14 mouse cellular contexts compared by ENCODE assay signal in the genomic region with DNA sequence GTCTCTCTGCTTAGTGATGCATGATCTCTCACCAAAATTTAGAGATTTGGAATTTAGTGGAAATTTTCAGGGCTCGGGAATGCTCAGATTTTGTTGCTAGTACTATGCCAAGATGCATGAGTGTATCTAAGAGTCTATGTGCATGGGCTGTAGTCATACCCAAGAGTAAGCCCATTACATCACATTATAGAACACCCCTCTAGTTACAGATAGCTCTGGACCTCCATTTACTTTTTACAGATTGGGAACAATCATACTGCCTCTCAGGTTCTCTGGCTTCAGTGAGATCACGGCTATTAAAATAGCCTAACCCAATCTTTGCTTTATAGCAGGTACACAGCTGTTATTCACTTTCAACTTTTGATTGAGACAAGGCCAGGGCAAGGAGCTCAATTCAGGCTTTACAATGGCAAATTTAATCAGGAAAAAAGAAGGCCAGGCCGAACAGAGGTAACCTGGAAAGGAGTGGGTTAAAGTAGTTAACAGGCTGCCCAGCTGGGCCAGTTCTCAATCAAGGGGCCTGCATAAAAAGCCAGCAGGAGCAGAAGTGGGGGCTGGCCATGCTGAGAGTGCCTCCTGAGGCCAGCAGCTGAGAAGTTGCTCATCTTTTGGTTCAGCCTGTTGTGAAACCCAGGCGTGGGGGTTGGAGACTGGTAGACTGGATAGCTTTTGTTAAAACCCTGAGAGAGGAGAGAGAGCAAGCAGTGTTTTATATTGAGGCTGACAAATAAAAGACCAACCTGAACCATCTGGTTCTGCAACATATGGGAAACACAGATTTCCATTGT.
DNase-seq lines count a peak whose midpoint lies in the region; ATAC-seq and TF ChIP-seq lines count a peak whose summit lies in the region.
"Had no signal": no experiment of that assay in that cellular context is flagged by ENCODE, and none has a peak within 500 bp of the region (broad histone marks: within the 10 kb centered on the region; RNA-seq: fewer than 3 reads in every experiment).

No protein-coding gene starts in this region.

- H3K9ac ChIP-seq in stomach, embryonic 14.5 days (replicated peaks; ENCODE audit: low read depth, low read length) = no peak overlapping the region
- no peak overlapping the region for H3K9ac ChIP-seq in stomach, postnatal 0 days (ENCODE audit: low read length)
- no peak overlapping the region for H3K9ac ChIP-seq in forebrain, embryonic 12.5 days
- H3K9ac ChIP-seq in kidney, embryonic 14.5 days (ENCODE audit: low read depth, low read length) = no peak overlapping the region

- H3K4me1 ChIP-seq in stomach, embryonic 14.5 days (ENCODE audit: control insufficient read depth, insufficient read depth, low read length) = no peaks in the 10 kb centered on the region
- no peaks in the 10 kb centered on the region for H3K4me1 ChIP-seq in stomach, postnatal 0 days (replicated peaks; ENCODE audit: control insufficient read depth, insufficient read depth)
- H3K4me1 ChIP-seq in forebrain, embryonic 12.5 days = peaks cover 24% of the 10 kb centered on the region
- H3K4me1 ChIP-seq in kidney, embryonic 14.5 days (ENCODE audit: control insufficient read depth, insufficient read depth, low read length) = no peaks in the 10 kb centered on the region

- no peak overlapping the region for H3K4me3 ChIP-seq in stomach, embryonic 14.5 days (ENCODE audit: low read depth, low read length)
- no peak overlapping the region for H3K4me3 ChIP-seq in stomach, postnatal 0 days (ENCODE audit: low read depth, low read length)
- no peak overlapping the region for H3K4me3 ChIP-seq in forebrain, embryonic 12.5 days (replicated peaks)
- no peak overlapping the region for H3K4me3 ChIP-seq in kidney, embryonic 14.5 days (ENCODE audit: low read length)

- TF ChIP-seq CTCF in stomach, postnatal 0 days (IDR thresholded peaks at IDR 0.05; ENCODE audit: low read depth) = no peak

- WGBS in stomach, embryonic 14.5 days = 46% methylated on average over 4 of the region's 4 CpGs
- 43% methylated on average over 4 of the region's 4 CpGs for WGBS in stomach, postnatal 0 days
- WGBS in forebrain, embryonic 12.5 days = 21% methylated on average over 4 of the region's 4 CpGs
- 34% methylated on average over 4 of the region's 4 CpGs for WGBS in kidney, embryonic 14.5 days

- no peaks in the 10 kb centered on the region for H3K9me3 ChIP-seq in stomach, embryonic 14.5 days (ENCODE audit: control insufficient read depth, low read depth, low read length)
- no peaks in the 10 kb centered on the region for H3K9me3 ChIP-seq in stomach, postnatal 0 days (ENCODE audit: control insufficient read depth, low read length)
- no peaks in the 10 kb centered on the region for H3K9me3 ChIP-seq in forebrain, embryonic 12.5 days
- no peaks in the 10 kb centered on the region for H3K9me3 ChIP-seq in kidney, embryonic 14.5 days (ENCODE audit: control insufficient read depth, low read length)

- no peaks in the 10 kb centered on the region for H3K27me3 ChIP-seq in stomach, embryonic 14.5 days (ENCODE audit: control insufficient read depth, insufficient read depth, low read length)
- no peaks in the 10 kb centered on the region for H3K27me3 ChIP-seq in stomach, postnatal 0 days (ENCODE audit: control insufficient read depth, insufficient read depth, low read length)
- no peaks in the 10 kb centered on the region for H3K27me3 ChIP-seq in forebrain, embryonic 12.5 days
- no peaks in the 10 kb centered on the region for H3K27me3 ChIP-seq in kidney, embryonic 14.5 days (ENCODE audit: control insufficient read depth, insufficient read depth, low read length)
- H3K27me3 ChIP-seq: CH12.LX had no signal

- DNase-seq in stomach, postnatal 0 days (ENCODE audit: low spot score) = no peak
- peak; percentile 58 for DNase-seq in mesoderm, embryonic 11.5 days (ENCODE audit: low read depth, low spot score)
- DNase-seq in ovary, adult 18-20 months (ENCODE audit: low spot score) = no peak
- DNase-seq: adrenal gland, postnatal 14 days; cerebellum, adult 11 months; kidney, postnatal 14 days had no signal

- H3K4me2 ChIP-seq in stomach, embryonic 14.5 days (replicated peaks; ENCODE audit: low read depth, low read length) = no peak overlapping the region
- H3K4me2 ChIP-seq in stomach, postnatal 0 days (replicated peaks; ENCODE audit: low read depth) = no peak overlapping the region
- H3K4me2 ChIP-seq in forebrain, embryonic 12.5 days = no peak overlapping the region
- H3K4me2 ChIP-seq in kidney, embryonic 14.5 days (replicated peaks; ENCODE audit: low read depth, low read length) = no peak overlapping the region
- H3K4me2 ChIP-seq: liver, embryonic 11.5 days had no signal

- peak; percentile 42; the same call in 1 of the 2 replicates for ATAC-seq in stomach, embryonic 14.5 days (ENCODE audit: insufficient number of reproducible peaks, insufficient read depth, low FRiP score, low read depth)
- ATAC-seq in stomach, postnatal 0 days (ENCODE audit: low FRiP score, low TSS enrichment) = no peak
- ATAC-seq in forebrain, embryonic 12.5 days (ENCODE audit: low FRiP score) = peak; percentile 83
- ATAC-seq in frontal cortex, adult (ENCODE audit: low TSS enrichment) = no peak
- no peak for ATAC-seq in kidney, embryonic 14.5 days (ENCODE audit: low FRiP score, low TSS enrichment)
- ATAC-seq: inflammation-experienced regulatory T-cells, adult 6 months; lung, postnatal 0 days had no signal

- no peak overlapping the region for H3K27ac ChIP-seq in stomach, embryonic 14.5 days (ENCODE audit: low read length)
- H3K27ac ChIP-seq in stomach, postnatal 0 days (replicated peaks) = no peak overlapping the region
- H3K27ac ChIP-seq in forebrain, embryonic 12.5 days = peak overlapping the region; percentile 50
- no peak overlapping the region for H3K27ac ChIP-seq in kidney, embryonic 14.5 days (ENCODE audit: low read depth, low read length)

- H3K36me3 ChIP-seq in stomach, embryonic 14.5 days (ENCODE audit: control insufficient read depth, insufficient read depth, low read length) = no peaks in the 10 kb centered on the region
- H3K36me3 ChIP-seq in stomach, postnatal 0 days (ENCODE audit: control insufficient read depth, insufficient read depth, low read length) = no peaks in the 10 kb centered on the region
- no peaks in the 10 kb centered on the region for H3K36me3 ChIP-seq in forebrain, embryonic 12.5 days (replicated peaks)
- H3K36me3 ChIP-seq in kidney, embryonic 14.5 days (ENCODE audit: control insufficient read depth, insufficient read depth, low read length) = no peaks in the 10 kb centered on the region

- no peak for TF ChIP-seq EP300 in stomach, postnatal 0 days (optimal IDR thresholded peaks at IDR 0.05)

Comparison
In these comparisons a context has a peak if more than half of its experiments do, and no peak if none do; other contexts are left out.
1. ATAC-seq: peak in stomach, embryonic 14.5 days (single experiment) and forebrain, embryonic 12.5 days (single experiment); none in stomach, postnatal 0 days (single experiment), frontal cortex, adult (single experiment) and kidney, embryonic 14.5 days (single experiment).